Mouse (Mus musculus) forebrain, embryonic 10.5 days (tissue): Measurements from ENCODE around the gene Cblb. TPM values are rescaled to one million over a fixed set of nuclear protein-coding genes. Genes with fewer than 3 reads are reported as not detected.

Experiments used
- DNase-seq: peaks from one replicate; pipeline ENCODE4 v3.0.0-alpha.2; 2017; ENCODE audit warnings: low spot score; ENCODE audit errors: extremely low spot score
- H3K27ac ChIP-seq: fragments of 300-500 bp; sonication (generic); 2 replicates; pipeline ENCODE4 v1.5.1; 2016; ENCODE audit warnings: mild to moderate bottlenecking
- H3K27me3 ChIP-seq: fragments of 300-500 bp; sonication (generic); 2 replicates; pipeline ENCODE4 v1.6.1; 2016; ENCODE audit warnings: mild to moderate bottlenecking; ENCODE audit not compliant: poor library complexity, severe bottlenecking
- H3K36me3 ChIP-seq: fragments of 300-500 bp; sonication (generic); replicated peaks from 2 replicates; pipeline ENCODE4 v1.6.1; 2016; ENCODE audit warnings: mild to moderate bottlenecking, moderate library complexity
- H3K4me1 ChIP-seq: fragments of 300-500 bp; sonication (generic); 2 replicates; pipeline ENCODE4 v1.6.1; 2016
- H3K4me3 ChIP-seq: fragments of 300-500 bp; sonication (generic); 2 replicates; pipeline ENCODE4 v1.5.1; 2016; ENCODE audit warnings: mild to moderate bottlenecking, moderate library complexity
- H3K9me3 ChIP-seq: fragments of 300-500 bp; sonication (generic); 2 replicates; pipeline ENCODE4 v1.6.1; 2016; ENCODE audit warnings: mild to moderate bottlenecking, moderate library complexity
- WGBS: fragments of 180-500 bp; shearing (Covaris S2); methylation state at CpG from one replicate; pipeline ENCODE4 v1.1.7; 2016; 5-methylcytosine and 5-hydroxymethylcytosine counted together
- polyA plus RNA-seq: library from polyadenylated mRNA; unstranded; fragments of >200 nt; fragmentation: Nextera tagmentation; extraction: Ambion mirVana; gene quantifications from 2 replicates; pipeline ENCODE4 v1.2.1, GENCODE M21; 2016

Cblb gene
- polyA plus RNA-seq, 1 experiment from 2014 or later, result 29.2 TPM

GRCm38 (mm10) chr16:52043380-52044117, 12.5 kb downstream of the Cblb start:
- H3K36me3 ChIP-seq, result peaks cover 62% of the 10 kb centered on the region
- peaks cover 22% of the 10 kb centered on the region for H3K4me1 ChIP-seq
- no peaks in the 10 kb centered on the region for H3K27me3 ChIP-seq
- H3K27ac ChIP-seq, result no peak overlapping the region
- WGBS, result 82% methylated on average over 11 of the region's 11 CpGs
- DNase-seq, result no peak
- no peak overlapping the region for H3K4me3 ChIP-seq
- H3K9me3 ChIP-seq, result no peaks in the 10 kb centered on the region

GRCm38 (mm10) chr16:52044518-52044917, 13.5 kb downstream of the Cblb start:
- Histone ChIP-seq H3K27me3 (no peaks in the 10 kb centered on the region), H3K9me3 (no peaks in the 10 kb centered on the region), H3K36me3 (peaks cover 62% of the 10 kb centered on the region), H3K27ac (no peak overlapping the region), H3K4me1 (peaks cover 22% of the 10 kb centered on the region), H3K4me3 (no peak overlapping the region)
- no peak for DNase-seq
- 96% methylated on average over 7 of the region's 7 CpGs for WGBS

- Histone ChIP-seq H3K36me3 (peaks cover 62% of the 10 kb centered on the region), H3K4me1 (peaks cover 22% of the 10 kb centered on the region), H3K27ac (no peak overlapping the region), H3K27me3 (no peaks in the 10 kb centered on the region), H3K4me3 (no peak overlapping the region), H3K9me3 (no peaks in the 10 kb centered on the region)
- DNase-seq, result no peak
- WGBS, result 95% methylated on average over 4 of the region's 4 CpGs
Observed at GRCm38 (mm10) chr16:52044985-52045384, 14.0 kb downstream of the Cblb start.

- no peak overlapping the region for H3K27ac ChIP-seq
- peaks cover 18% of the 10 kb centered on the region for H3K4me1 ChIP-seq
- peaks cover 65% of the 10 kb centered on the region for H3K36me3 ChIP-seq
- H3K27me3 ChIP-seq, result no peaks in the 10 kb centered on the region
- no peak overlapping the region for H3K4me3 ChIP-seq
- WGBS, result 95% methylated on average over 4 of the region's 4 CpGs
- no peak for DNase-seq
- H3K9me3 ChIP-seq, result no peaks in the 10 kb centered on the region
Observed at GRCm38 (mm10) chr16:52046464-52046863, 15.4 kb downstream of the Cblb start.

GRCm38 (mm10) chr16:52051106-52051505, 20.1 kb downstream of the Cblb start:
- Histone ChIP-seq H3K4me3 (no peak overlapping the region), H3K27ac (no peak overlapping the region), H3K27me3 (no peaks in the 10 kb centered on the region), H3K4me1 (peaks cover 42% of the 10 kb centered on the region), H3K36me3 (peaks cover 71% of the 10 kb centered on the region), H3K9me3 (no peaks in the 10 kb centered on the region)
- DNase-seq, result no peak
- WGBS, result 93% methylated on average over 8 of the region's 8 CpGs

GRCm38 (mm10) chr16:52052734-52053133, 21.7 kb downstream of the Cblb start:
- DNase-seq, result no peak
- H3K4me3 ChIP-seq, result no peak overlapping the region
- H3K36me3 ChIP-seq, result peaks cover 64% of the 10 kb centered on the region
- WGBS, result 46% methylated on average over 5 of the region's 5 CpGs
- H3K27ac ChIP-seq, result no peak overlapping the region
- no peaks in the 10 kb centered on the region for H3K27me3 ChIP-seq
- no peaks in the 10 kb centered on the region for H3K9me3 ChIP-seq
- peaks cover 52% of the 10 kb centered on the region for H3K4me1 ChIP-seq

GRCm38 (mm10) chr16:52055236-52055635, 24.2 kb downstream of the Cblb start:
- no peaks in the 10 kb centered on the region for H3K9me3 ChIP-seq
- H3K27ac ChIP-seq, result no peak overlapping the region
- H3K27me3 ChIP-seq, result no peaks in the 10 kb centered on the region
- H3K4me1 ChIP-seq, result peaks cover 66% of the 10 kb centered on the region
- H3K4me3 ChIP-seq, result no peak overlapping the region
- H3K36me3 ChIP-seq, result peaks cover 48% of the 10 kb centered on the region
- DNase-seq, result no peak
- whole genome bisulfite sequencing, result 94% methylated on average over 3 of the region's 3 CpGs

GRCm38 (mm10) chr16:52056164-52056563, 25.1 kb downstream of the Cblb start:
- no peak for DNase-seq
- WGBS, result 92% methylated on average over 4 of the region's 4 CpGs
- Histone ChIP-seq H3K27me3 (no peaks in the 10 kb centered on the region), H3K4me1 (peaks cover 75% of the 10 kb centered on the region), H3K36me3 (peaks cover 40% of the 10 kb centered on the region), H3K4me3 (no peak overlapping the region), H3K27ac (no peak overlapping the region), H3K9me3 (no peaks in the 10 kb centered on the region)

GRCm38 (mm10) chr16:52057335-52057734, 26.3 kb downstream of the Cblb start:
- no peak for DNase-seq
- no peak overlapping the region for H3K27ac ChIP-seq
- H3K4me1 ChIP-seq, result peaks cover 75% of the 10 kb centered on the region
- H3K9me3 ChIP-seq, result no peaks in the 10 kb centered on the region
- H3K4me3 ChIP-seq, result no peak overlapping the region
- H3K27me3 ChIP-seq, result no peaks in the 10 kb centered on the region
- 99% methylated on average over 2 of the region's 2 CpGs for WGBS
- peaks cover 33% of the 10 kb centered on the region for H3K36me3 ChIP-seq

- WGBS, result 90% methylated on average over 4 of the region's 4 CpGs
Observed at GRCm38 (mm10) chr16:52059535-52059934, 28.5 kb downstream of the Cblb start.

GRCm38 (mm10) chr16:52060100-52060719, 29.2 kb downstream of the Cblb start:
- H3K36me3 ChIP-seq, result peaks cover 39% of the 10 kb centered on the region
- DNase-seq, result no peak
- H3K27me3 ChIP-seq, result no peaks in the 10 kb centered on the region
- peaks cover 61% of the 10 kb centered on the region for H3K4me1 ChIP-seq
- no peak overlapping the region for H3K27ac ChIP-seq
- H3K4me3 ChIP-seq, result no peak overlapping the region
- 89% methylated on average over 17 of the region's 17 CpGs for WGBS
- no peaks in the 10 kb centered on the region for H3K9me3 ChIP-seq

More at GRCm38 (mm10) chr16:52059535-52059934, 28.5 kb downstream of the Cblb start:
- H3K9me3 ChIP-seq, result no peaks in the 10 kb centered on the region
- peaks cover 63% of the 10 kb centered on the region for H3K4me1 ChIP-seq
- H3K4me3 ChIP-seq, result no peak overlapping the region
- H3K36me3 ChIP-seq, result peaks cover 40% of the 10 kb centered on the region
- no peaks in the 10 kb centered on the region for H3K27me3 ChIP-seq
- DNase-seq, result no peak
- no peak overlapping the region for H3K27ac ChIP-seq

GRCm38 (mm10) chr16:52061015-52061481, 30.0 kb downstream of the Cblb start:
- no peak for DNase-seq
- no peaks in the 10 kb centered on the region for H3K27me3 ChIP-seq
- H3K36me3 ChIP-seq, result peaks cover 41% of the 10 kb centered on the region
- no peaks in the 10 kb centered on the region for H3K9me3 ChIP-seq
- no peak overlapping the region for H3K27ac ChIP-seq
- no peak overlapping the region for H3K4me3 ChIP-seq
- 74% methylated on average over 4 of the region's 4 CpGs for WGBS
- H3K4me1 ChIP-seq, result peaks cover 57% of the 10 kb centered on the region
